Comparison of ENCODE assay signal across 8 mouse cellular contexts in genomic region chr16:91081508-91081907, GRCm38 (mm10). TPM values are rescaled to one million over a fixed set of nuclear protein-coding genes. Genes with fewer than 3 reads are reported as not detected.
DNase-seq lines count a peak whose midpoint lies in the region; ATAC-seq lines count a peak whose summit lies in the region.

No protein-coding gene starts in this region.

- DNase-seq in heart, adult 18-20 months, result peak; percentile 65 to 84
- DNase-seq in c-Kit-positive CD71-positive TER-119-negative erythroid progenitor cells, embryonic 14.5 days (ENCODE audit: low read depth), result peak; percentile 71
- peak; percentile 88 to 92 for DNase-seq in left cerebral cortex, postnatal 14 days (ENCODE audit: low spot score in 2 of 2)
- DNase-seq in spleen, adult 12 weeks (ENCODE audit: low spot score), result peak; percentile 56

- H3K9ac ChIP-seq in heart, embryonic 12.5 days, result no peak overlapping the region
- no peak overlapping the region for H3K9ac ChIP-seq in forebrain, embryonic 13.5 days
- no peak overlapping the region for H3K9ac ChIP-seq in hindbrain, embryonic 13.5 days
- H3K9ac ChIP-seq in midbrain, embryonic 15.5 days, result no peak overlapping the region

- H3K27me3 ChIP-seq in heart, embryonic 12.5 days (replicated peaks), result peaks cover 14% of the 10 kb centered on the region; the same call in 1 of the 2 replicates
- H3K27me3 ChIP-seq in forebrain, embryonic 13.5 days, result peaks cover 13% of the 10 kb centered on the region
- peaks cover 54% of the 10 kb centered on the region for H3K27me3 ChIP-seq in hindbrain, embryonic 13.5 days
- H3K27me3 ChIP-seq in midbrain, embryonic 15.5 days (replicated peaks), result peaks cover 4% of the 10 kb centered on the region

- intact Hi-C loops in left cerebral cortex, postnatal 14 days (cut with DNase I), result loop anchor here (1.0 to 10.0 kb wide), 4 partner anchors 81 to 271 kb away; no protein-coding TSS in a partner anchor

- no peaks in the 10 kb centered on the region for H3K36me3 ChIP-seq in heart, embryonic 12.5 days
- no peaks in the 10 kb centered on the region for H3K36me3 ChIP-seq in forebrain, embryonic 13.5 days (ENCODE audit: poor library complexity, severe bottlenecking)
- no peaks in the 10 kb centered on the region for H3K36me3 ChIP-seq in hindbrain, embryonic 13.5 days
- H3K36me3 ChIP-seq in midbrain, embryonic 15.5 days (replicated peaks), result no peaks in the 10 kb centered on the region

- no peaks in the 10 kb centered on the region for H3K4me1 ChIP-seq in heart, embryonic 12.5 days (replicated peaks)
- H3K4me1 ChIP-seq in forebrain, embryonic 13.5 days, result peaks cover 17% of the 10 kb centered on the region
- H3K4me1 ChIP-seq in hindbrain, embryonic 13.5 days (replicated peaks), result 0 out of 2 replicates have a peak, but pooled peaks cover 3% of the 10 kb centered on the region
- H3K4me1 ChIP-seq in midbrain, embryonic 15.5 days, result no peaks in the 10 kb centered on the region

- no peak overlapping the region for H3K4me3 ChIP-seq in heart, embryonic 12.5 days
- H3K4me3 ChIP-seq in forebrain, embryonic 13.5 days, result no peak overlapping the region
- no peak overlapping the region for H3K4me3 ChIP-seq in hindbrain, embryonic 13.5 days
- no peak overlapping the region for H3K4me3 ChIP-seq in midbrain, embryonic 15.5 days

- H3K4me2 ChIP-seq in heart, embryonic 12.5 days, result no peak overlapping the region
- no peak overlapping the region for H3K4me2 ChIP-seq in forebrain, embryonic 13.5 days
- H3K4me2 ChIP-seq in hindbrain, embryonic 13.5 days, result no peak overlapping the region
- no peak overlapping the region for H3K4me2 ChIP-seq in midbrain, embryonic 15.5 days

- no peak overlapping the region for H3K27ac ChIP-seq in heart, embryonic 12.5 days (ENCODE audit: poor library complexity, severe bottlenecking)
- no peak overlapping the region for H3K27ac ChIP-seq in forebrain, embryonic 13.5 days
- no peak overlapping the region for H3K27ac ChIP-seq in hindbrain, embryonic 13.5 days
- H3K27ac ChIP-seq in midbrain, embryonic 15.5 days, result no peak overlapping the region

- WGBS in heart, embryonic 12.5 days, result 28% methylated on average over 9 of the region's 12 CpGs
- WGBS in forebrain, embryonic 13.5 days, result 20% methylated on average over 11 of the region's 12 CpGs
- 25% methylated on average over 10 of the region's 12 CpGs for WGBS in hindbrain, embryonic 13.5 days
- 22% methylated on average over 10 of the region's 12 CpGs for WGBS in midbrain, embryonic 15.5 days

- H3K9me3 ChIP-seq in heart, embryonic 12.5 days (replicated peaks), result peaks cover 5% of the 10 kb centered on the region; the same call in 1 of the 2 replicates
- H3K9me3 ChIP-seq in forebrain, embryonic 13.5 days (replicated peaks), result no peaks in the 10 kb centered on the region
- peaks cover 4% of the 10 kb centered on the region; the same call in 1 of the 2 replicates for H3K9me3 ChIP-seq in hindbrain, embryonic 13.5 days
- H3K9me3 ChIP-seq in midbrain, embryonic 15.5 days, result no peaks in the 10 kb centered on the region

- ATAC-seq in heart, embryonic 12.5 days (ENCODE audit: insufficient number of reproducible peaks, low FRiP score), result no peak
- peak; percentile 58; the same call in 1 of the 2 replicates for ATAC-seq in forebrain, embryonic 13.5 days
- ATAC-seq in hindbrain, embryonic 13.5 days (ENCODE audit: low FRiP score), result peak; percentile 43; the same call in 1 of the 2 replicates
- 0 out of 2 replicates have a peak, but pooled peaks have one; percentile 50 for ATAC-seq in midbrain, embryonic 15.5 days (replicated peaks)

RNA-seq across cellular contexts. Expression of gene 4932438H23Rik, which starts 13.4 kb away (rescaled TPM):
- total RNA-seq in heart, adult 18-20 months (2021), result under 1 TPM; 0.13 to 0.17 TPM
- polyA plus RNA-seq in heart, embryonic 12.5 days (2016; fragmentation: Nextera tagmentation; extraction: Ambion mirVana), result 0.17 TPM in 1 of 2 replicates, not detected in the other
- polyA plus RNA-seq in forebrain, embryonic 13.5 days (2015; fragmentation: Nextera tagmentation; extraction: Ambion mirVana), result 0.68 and 0.93 TPM in 2 replicates
- 0.83 and 0.99 TPM in 2 replicates for polyA plus RNA-seq in hindbrain, embryonic 13.5 days (2015; fragmentation: Nextera tagmentation; extraction: Ambion mirVana)
- 1 to 10 TPM in 1 of 2 experiments, under 1 TPM in 1; 0.70 to 1.1 TPM for total RNA-seq in left cerebral cortex, postnatal 14 days (2021)
- polyA plus RNA-seq in midbrain, embryonic 15.5 days (2015; fragmentation: Nextera tagmentation; extraction: Ambion mirVana), result 0.72 and 1.3 TPM in 2 replicates

RNA-seq across cellular contexts. Expression of gene Paxbp1, which starts 37.2 kb away (rescaled TPM):
- 10 to 100 TPM; 11.3 to 12.4 TPM for total RNA-seq in heart, adult 18-20 months (2021)
- polyA plus RNA-seq in heart, embryonic 12.5 days (2016; fragmentation: Nextera tagmentation; extraction: Ambion mirVana), result 52.5 and 55.6 TPM in 2 replicates
- 75.8 and 77.1 TPM in 2 replicates for polyA plus RNA-seq in forebrain, embryonic 13.5 days (2015; fragmentation: Nextera tagmentation; extraction: Ambion mirVana)
- polyA plus RNA-seq in hindbrain, embryonic 13.5 days (2015; fragmentation: Nextera tagmentation; extraction: Ambion mirVana), result 77.1 and 79.7 TPM in 2 replicates
- total RNA-seq in left cerebral cortex, postnatal 14 days (2021), result 10 to 100 TPM; 49.6 to 54.3 TPM
- polyA plus RNA-seq in midbrain, embryonic 15.5 days (2015; fragmentation: Nextera tagmentation; extraction: Ambion mirVana), result 71.4 and 80.7 TPM in 2 replicates
